Mouse (Mus musculus) limb, embryonic 12.5 days (tissue): ENCODE measurements at regions not wholly inside any gene's neighbourhood (a gene's known extent, or its start where the extent isn't known, plus 50 kb on each side); places are given as distances from the start of the nearest gene placed in this dataset.

Experiments
- ATAC-seq: fragments of 200-750 bp; cut with Nextera tagmentation; 2 replicates; pipeline ENCODE4 v1.8.0; 2017; ENCODE audit warnings: low read depth, moderate TSS enrichment; ENCODE audit not compliant: insufficient number of reproducible peaks, insufficient read depth, low FRiP score, low TSS enrichment
- H3K27ac ChIP-seq: fragments of 300-500 bp; sonication (generic); 2 replicates; pipeline ENCODE4 v1.5.1; 2016; ENCODE audit warnings: mild to moderate bottlenecking, moderate library complexity
- H3K27me3 ChIP-seq: fragments of 300-500 bp; sonication (generic); 2 replicates; pipeline ENCODE4 v1.6.1; 2016; ENCODE audit warnings: mild to moderate bottlenecking, moderate library complexity
- H3K36me3 ChIP-seq: fragments of 300-500 bp; sonication (generic); 2 replicates; pipeline ENCODE4 v1.6.1; 2016; ENCODE audit warnings: mild to moderate bottlenecking, moderate library complexity
- H3K4me1 ChIP-seq: fragments of 300-500 bp; sonication (generic); replicated peaks from 2 replicates; pipeline ENCODE4 v1.6.1; 2016
- H3K4me2 ChIP-seq: fragments of 300-500 bp; sonication (generic); 2 replicates; pipeline ENCODE4 v1.6.1; 2016; ENCODE audit warnings: mild to moderate bottlenecking, moderate library complexity
- H3K4me3 ChIP-seq: fragments of 300-500 bp; sonication (generic); replicated peaks from 2 replicates; pipeline ENCODE4 v1.5.1; 2016; ENCODE audit warnings: mild to moderate bottlenecking
- H3K9ac ChIP-seq: fragments of 300-500 bp; sonication (generic); replicated peaks from 2 replicates; pipeline ENCODE4 v1.6.1; 2016; ENCODE audit warnings: mild to moderate bottlenecking, moderate library complexity
- H3K9me3 ChIP-seq: fragments of 300-500 bp; sonication (generic); 2 replicates; pipeline ENCODE4 v1.6.1; 2016; ENCODE audit warnings: mild to moderate bottlenecking, moderate library complexity
- WGBS: fragments of 180-500 bp; shearing (Covaris S2); methylation state at CpG from one replicate; pipeline ENCODE4 v1.1.7; 2016; 5-methylcytosine and 5-hydroxymethylcytosine counted together

GRCm38 (mm10) chr16:76438093-76438883, 64.7 kb upstream of the Nrip1 start:
- ATAC-seq = no peak
- no peak overlapping the region for H3K9ac ChIP-seq
- no peaks in the 10 kb centered on the region for H3K4me1 ChIP-seq
- no peak overlapping the region for H3K4me3 ChIP-seq
- no peak overlapping the region for H3K4me2 ChIP-seq
- H3K36me3 ChIP-seq = no peaks in the 10 kb centered on the region
- no peaks in the 10 kb centered on the region for H3K27me3 ChIP-seq
- H3K27ac ChIP-seq = no peak overlapping the region
- 86% methylated on average over 3 of the region's 3 CpGs for WGBS
- H3K9me3 ChIP-seq = no peaks in the 10 kb centered on the region

- Histone ChIP-seq H3K36me3 (no peaks in the 10 kb centered on the region), H3K4me2 (no peak overlapping the region), H3K4me3 (no peak overlapping the region), H3K9ac (no peak overlapping the region), H3K27ac (no peak overlapping the region), H3K4me1 (no peaks in the 10 kb centered on the region), H3K27me3 (no peaks in the 10 kb centered on the region), H3K9me3 (no peaks in the 10 kb centered on the region)
- 90% methylated on average over 6 of the region's 6 CpGs for WGBS
- ATAC-seq = no peak
Measured at GRCm38 (mm10) chr16:76436290-76436689, 62.7 kb upstream of the Nrip1 start.

GRCm38 (mm10) chr16:76433076-76433825, 59.6 kb upstream of the Nrip1 start:
- Histone ChIP-seq H3K9me3 (no peaks in the 10 kb centered on the region), H3K36me3 (no peaks in the 10 kb centered on the region), H3K27ac (no peak overlapping the region), H3K27me3 (no peaks in the 10 kb centered on the region), H3K9ac (no peak overlapping the region), H3K4me2 (no peak overlapping the region), H3K4me1 (no peaks in the 10 kb centered on the region), H3K4me3 (no peak overlapping the region)
- 77% methylated on average over 24 of the region's 24 CpGs for WGBS
- no peak for ATAC-seq

GRCm38 (mm10) chr16:76432304-76432703, 58.7 kb upstream of the Nrip1 start:
- no peaks in the 10 kb centered on the region for H3K36me3 ChIP-seq
- H3K4me3 ChIP-seq = no peak overlapping the region
- no peak for ATAC-seq
- WGBS = 79% methylated on average over 9 of the region's 9 CpGs
- no peak overlapping the region for H3K9ac ChIP-seq
- H3K27me3 ChIP-seq = no peaks in the 10 kb centered on the region
- no peak overlapping the region for H3K27ac ChIP-seq
- H3K4me2 ChIP-seq = no peak overlapping the region
- H3K4me1 ChIP-seq = no peaks in the 10 kb centered on the region
- H3K9me3 ChIP-seq = no peaks in the 10 kb centered on the region

GRCm38 (mm10) chr16:76429156-76429555, 55.5 kb upstream of the Nrip1 start:
- ATAC-seq = no peak
- WGBS = 92% methylated on average over 3 of the region's 3 CpGs
- no peak overlapping the region for H3K27ac ChIP-seq
- no peaks in the 10 kb centered on the region for H3K36me3 ChIP-seq
- no peak overlapping the region for H3K4me3 ChIP-seq
- no peaks in the 10 kb centered on the region for H3K27me3 ChIP-seq
- H3K9me3 ChIP-seq = no peaks in the 10 kb centered on the region
- H3K4me1 ChIP-seq = no peaks in the 10 kb centered on the region
- no peak overlapping the region for H3K9ac ChIP-seq
- H3K4me2 ChIP-seq = no peak overlapping the region

GRCm38 (mm10) chr16:76423964-76424363, 50.3 kb upstream of the Nrip1 start:
- H3K4me2 ChIP-seq = no peak overlapping the region
- no peaks in the 10 kb centered on the region for H3K9me3 ChIP-seq
- no peak overlapping the region for H3K4me3 ChIP-seq
- ATAC-seq = no peak
- 85% methylated on average over 13 of the region's 14 CpGs for WGBS
- H3K27ac ChIP-seq = no peak overlapping the region
- no peak overlapping the region for H3K9ac ChIP-seq
- H3K27me3 ChIP-seq = 0 out of 2 replicates have a peak, but pooled peaks cover 2% of the 10 kb centered on the region
- no peaks in the 10 kb centered on the region for H3K4me1 ChIP-seq
- H3K36me3 ChIP-seq = no peaks in the 10 kb centered on the region
